Mouse (Mus musculus): ENCODE measurements around the gene Pnkp.

- peak; percentile 32 for TF ChIP-seq POLR2A (IDR thresholded peaks at IDR 0.05; ENCODE audit: insufficient read depth, low read length)
- no peak for TF ChIP-seq CTCF (IDR thresholded peaks at IDR 0.05; ENCODE audit: low read depth, low read length)
- peak; percentile 41; the same call in 1 of the 2 replicates for TF ChIP-seq EP300 (IDR thresholded peaks at IDR 0.05; ENCODE audit: insufficient read depth, low read depth, low read length)
These were observed 13.0 kb downstream of the Pnkp start, which contains the start of gene Ptov1 for GRCm38 (mm10) chr7:44869697-44870528.

All from ES-Bruce4 (cell line).